Mouse (Mus musculus) limb, embryonic 14.5 days (tissue): ENCODE measurements at regions not wholly inside any gene's neighbourhood (a gene's known extent, or its start where the extent isn't known, plus 50 kb on each side); places are given as distances from the start of the nearest gene placed in this dataset.

ENCODE experiments used
- ATAC-seq: fragments of 200-750 bp; cut with Nextera tagmentation; 2 replicates; pipeline ENCODE4 v1.8.0; 2017; ENCODE audit warnings: low read depth, moderate number of reproducible peaks, moderate TSS enrichment; ENCODE audit not compliant: low FRiP score
- DNase-seq: peaks from one replicate; pipeline ENCODE4 v3.0.0-alpha.2; 2015; ENCODE audit warnings: low spot score
- H3K27ac ChIP-seq: fragments of 300-500 bp; sonication (generic); replicated peaks from 2 replicates; pipeline ENCODE4 v1.5.1; 2014; ENCODE audit warnings: low read depth, mild to moderate bottlenecking, low read length, moderate library complexity, mixed read lengths
- H3K27me3 ChIP-seq: fragments of 300-500 bp; sonication (generic); 2 replicates; pipeline ENCODE4 v1.6.1; 2014; ENCODE audit warnings: low read length, mixed read lengths; ENCODE audit not compliant: control insufficient read depth, insufficient read depth
- H3K36me3 ChIP-seq: fragments of 300-500 bp; sonication (generic); 2 replicates; pipeline ENCODE4 v1.6.1; 2014; ENCODE audit warnings: mild to moderate bottlenecking, low read length, moderate library complexity, mixed read lengths; ENCODE audit not compliant: control insufficient read depth, insufficient read depth
- H3K4me1 ChIP-seq: fragments of 300-500 bp; sonication (generic); 2 replicates; pipeline ENCODE4 v1.6.1; 2014; ENCODE audit warnings: antibody characterized with exemption, low read length, mixed read lengths; ENCODE audit not compliant: control insufficient read depth, insufficient read depth
- H3K4me2 ChIP-seq: fragments of 300-500 bp; sonication (generic); replicated peaks from 2 replicates; pipeline ENCODE4 v1.6.1; 2014; ENCODE audit warnings: low read depth, mild to moderate bottlenecking, low read length, moderate library complexity; ENCODE audit not compliant: severe bottlenecking
- H3K4me3 ChIP-seq: fragments of 300-500 bp; sonication (generic); replicated peaks from 2 replicates; pipeline ENCODE4 v1.5.1; 2014; ENCODE audit warnings: low read length
- H3K9ac ChIP-seq: fragments of 300-500 bp; sonication (generic); 2 replicates; pipeline ENCODE4 v1.6.1; 2014; ENCODE audit warnings: mild to moderate bottlenecking, low read depth, low read length, moderate library complexity; ENCODE audit not compliant: severe bottlenecking
- H3K9me3 ChIP-seq: fragments of 300-500 bp; sonication (generic); 2 replicates; pipeline ENCODE4 v1.6.1; 2016; ENCODE audit warnings: low read length; ENCODE audit not compliant: control insufficient read depth
- POLR2A ChIP-seq: fragments of 200-500 bp; IDR thresholded peaks from 2 replicates; pipeline ENCODE4 v1.8.0; 2012; ENCODE audit warnings: inconsistent platforms, mild to moderate bottlenecking, moderate library complexity, borderline replicate concordance; ENCODE audit not compliant: insufficient read depth, insufficient read length; ENCODE audit errors: extremely low read depth
- WGBS: fragments of 180-500 bp; shearing (Covaris S2); extraction: QIAGEN DNeasy Blood & Tissue Kit; methylation state at CpG from one replicate; pipeline ENCODE4 v1.1.7; 2014; 5-methylcytosine and 5-hydroxymethylcytosine counted together

DNA sequence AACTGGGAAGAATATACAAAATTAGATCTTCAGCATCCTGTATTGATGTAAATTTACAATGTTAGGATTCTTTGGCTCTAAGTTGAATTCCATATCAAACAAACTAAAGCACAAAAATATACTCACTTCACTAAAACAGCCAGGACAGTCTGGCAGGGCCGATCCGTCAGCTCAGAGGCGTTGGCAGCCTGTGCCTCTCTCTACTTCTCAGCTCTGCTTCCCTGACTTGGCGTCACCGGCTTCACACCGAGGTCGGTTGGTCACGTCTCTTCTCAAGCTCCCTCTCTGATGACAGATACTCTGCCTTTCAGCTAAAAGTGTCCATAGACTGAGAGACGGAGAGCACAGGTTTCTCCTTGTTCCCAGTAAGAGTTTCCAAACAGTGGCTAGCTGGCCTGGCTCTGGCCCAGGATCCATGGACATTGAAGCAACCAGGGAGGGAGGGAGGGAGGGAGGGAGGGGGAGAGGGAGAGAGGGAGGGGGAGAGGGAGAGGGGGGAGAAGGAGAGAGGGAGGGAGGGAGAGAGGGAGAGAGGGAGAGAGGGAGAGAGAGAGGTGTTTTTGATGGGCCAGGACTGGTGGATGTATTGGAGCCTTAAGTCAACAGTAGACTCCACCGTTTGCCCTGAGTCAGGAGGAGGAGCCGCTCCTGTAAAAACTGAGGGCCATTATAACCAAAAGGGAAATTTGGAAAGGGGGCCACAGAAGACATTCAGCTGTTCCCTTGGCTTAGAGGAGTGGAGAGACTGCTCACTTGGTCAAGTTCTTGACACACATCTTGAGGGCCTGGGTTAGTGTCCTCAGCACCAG is 92.8 kb downstream of the Gm11011 start:
- 61% methylated on average over 11 of the region's 11 CpGs for WGBS
- H3K4me2 ChIP-seq = no peak overlapping the region
- H3K27ac ChIP-seq = no peak overlapping the region
- H3K36me3 ChIP-seq = no peaks in the 10 kb centered on the region
- H3K27me3 ChIP-seq = no peaks in the 10 kb centered on the region
- H3K4me3 ChIP-seq = no peak overlapping the region
- DNase-seq (no peak), ATAC-seq (no peak)
- no peak for TF ChIP-seq POLR2A
- peaks cover 10% of the 10 kb centered on the region; the same call in 1 of the 2 replicates for H3K4me1 ChIP-seq
- H3K9me3 ChIP-seq = no peaks in the 10 kb centered on the region
- H3K9ac ChIP-seq = no peak overlapping the region

DNA sequence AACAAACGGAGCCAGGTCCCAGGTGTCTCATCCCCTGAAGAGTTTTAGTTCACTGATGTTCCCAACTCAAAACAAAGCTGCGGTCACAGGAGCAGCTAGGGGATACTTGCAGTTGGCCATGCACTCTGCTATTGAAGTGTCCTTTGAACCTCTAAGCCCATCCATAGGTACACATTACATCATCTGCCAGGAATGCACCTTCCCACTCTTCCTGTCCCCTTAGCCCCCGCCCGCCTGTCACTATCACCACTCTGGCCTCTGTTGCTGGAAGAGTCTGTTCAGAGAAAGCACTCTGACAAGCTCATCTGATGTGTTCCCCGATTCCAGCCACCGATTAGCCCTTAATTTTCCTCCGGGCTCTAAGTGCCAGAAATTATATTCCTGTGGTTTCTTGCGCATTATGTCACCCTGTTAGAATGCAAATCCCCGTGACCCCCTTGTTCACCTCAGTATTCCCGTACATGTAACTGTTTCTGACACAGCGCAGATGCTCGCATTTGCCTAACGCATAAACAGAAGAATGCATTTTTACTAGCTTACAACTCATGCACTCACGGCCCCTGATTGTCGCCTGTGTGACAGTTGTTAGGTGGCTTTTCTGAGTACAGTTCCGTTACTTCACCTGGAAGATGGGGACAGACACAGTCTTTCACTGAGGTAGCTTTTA is 93.8 kb downstream of the Gm11011 start:
- no peak for TF ChIP-seq POLR2A
- no peaks in the 10 kb centered on the region for H3K27me3 ChIP-seq
- no peak overlapping the region for H3K9ac ChIP-seq
- peak; percentile 32 for DNase-seq
- peaks cover 10% of the 10 kb centered on the region; the same call in 1 of the 2 replicates for H3K4me1 ChIP-seq
- no peak overlapping the region for H3K4me3 ChIP-seq
- no peaks in the 10 kb centered on the region for H3K9me3 ChIP-seq
- 0 out of 2 replicates have a peak, but pooled peaks have one; percentile 37 for ATAC-seq
- 41% methylated on average over 16 of the region's 16 CpGs for WGBS
- no peak overlapping the region for H3K27ac ChIP-seq
- no peaks in the 10 kb centered on the region for H3K36me3 ChIP-seq
- no peak overlapping the region for H3K4me2 ChIP-seq

DNA sequence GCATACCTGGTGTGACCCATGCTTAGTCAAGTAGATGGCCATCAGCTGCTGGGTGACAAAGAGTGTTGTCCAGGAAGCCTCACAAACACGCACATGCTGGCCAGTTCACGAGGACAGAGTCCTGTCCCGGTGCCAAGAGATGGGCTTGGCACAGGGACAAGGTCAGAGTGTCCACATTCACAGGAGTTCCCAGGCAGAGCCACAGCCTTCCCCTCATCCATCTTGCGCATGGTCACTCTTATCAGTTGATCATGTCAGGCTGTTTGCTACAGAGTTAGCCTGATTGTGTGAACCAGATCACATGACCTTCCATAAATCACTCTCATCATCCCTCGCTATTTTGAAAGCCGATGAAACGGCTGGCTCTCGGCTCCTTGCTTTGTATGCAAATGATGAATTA is 103.6 kb downstream of the Gm11011 start:
- Histone ChIP-seq H3K9me3 (no peaks in the 10 kb centered on the region), H3K27me3 (no peaks in the 10 kb centered on the region), H3K9ac (no peak overlapping the region), H3K27ac (no peak overlapping the region), H3K4me3 (no peak overlapping the region), H3K4me2 (no peak overlapping the region), H3K36me3 (no peaks in the 10 kb centered on the region), H3K4me1 (peaks cover 17% of the 10 kb centered on the region)
- ATAC-seq (no peak), DNase-seq (no peak)
- 62% methylated on average over 8 of the region's 8 CpGs for WGBS
- TF ChIP-seq POLR2A = no peak

DNA sequence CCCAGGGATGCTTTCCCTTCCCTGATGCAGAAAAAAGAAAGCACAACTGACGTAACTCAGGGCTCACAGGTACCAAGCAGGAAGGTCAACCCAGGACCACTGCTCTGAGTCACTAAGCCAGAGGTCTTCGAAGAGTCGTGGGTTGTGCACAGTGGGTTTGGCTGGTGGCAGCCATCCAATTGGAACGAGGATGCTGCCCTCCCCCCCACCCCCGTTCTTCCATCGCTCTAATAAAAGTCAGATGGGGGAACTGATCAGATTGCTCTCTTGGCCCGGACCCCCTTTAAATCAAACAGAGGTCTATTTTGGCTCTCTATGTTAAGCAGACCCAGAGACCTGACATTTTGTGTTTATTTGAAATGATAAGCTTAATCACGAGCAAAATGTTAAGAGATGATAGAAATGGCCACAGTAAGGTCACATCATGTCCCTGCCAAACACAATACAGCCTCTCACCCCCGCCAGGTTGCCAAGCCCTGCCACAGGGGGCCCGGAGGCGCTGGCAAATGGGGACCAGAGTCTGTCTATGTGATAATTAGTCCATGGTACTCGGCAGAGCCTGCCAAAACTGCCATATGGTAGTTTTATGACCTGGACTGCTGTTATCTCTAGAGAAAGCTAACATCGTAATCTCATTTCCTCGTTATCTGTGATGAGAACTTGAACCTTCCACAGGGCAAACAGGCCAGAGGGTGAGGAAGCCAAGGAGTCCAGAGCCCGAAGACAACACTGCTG is 105.6 kb downstream of the Gm11011 start:
- no peak overlapping the region for H3K9ac ChIP-seq
- no peak for DNase-seq
- no peak overlapping the region for H3K4me2 ChIP-seq
- peaks cover 17% of the 10 kb centered on the region for H3K4me1 ChIP-seq
- H3K9me3 ChIP-seq = no peaks in the 10 kb centered on the region
- 19% methylated on average over 15 of the region's 15 CpGs for WGBS
- no peak for TF ChIP-seq POLR2A
- no peak for ATAC-seq
- H3K4me3 ChIP-seq = no peak overlapping the region
- no peak overlapping the region for H3K27ac ChIP-seq
- no peaks in the 10 kb centered on the region for H3K36me3 ChIP-seq
- no peaks in the 10 kb centered on the region for H3K27me3 ChIP-seq

DNA sequence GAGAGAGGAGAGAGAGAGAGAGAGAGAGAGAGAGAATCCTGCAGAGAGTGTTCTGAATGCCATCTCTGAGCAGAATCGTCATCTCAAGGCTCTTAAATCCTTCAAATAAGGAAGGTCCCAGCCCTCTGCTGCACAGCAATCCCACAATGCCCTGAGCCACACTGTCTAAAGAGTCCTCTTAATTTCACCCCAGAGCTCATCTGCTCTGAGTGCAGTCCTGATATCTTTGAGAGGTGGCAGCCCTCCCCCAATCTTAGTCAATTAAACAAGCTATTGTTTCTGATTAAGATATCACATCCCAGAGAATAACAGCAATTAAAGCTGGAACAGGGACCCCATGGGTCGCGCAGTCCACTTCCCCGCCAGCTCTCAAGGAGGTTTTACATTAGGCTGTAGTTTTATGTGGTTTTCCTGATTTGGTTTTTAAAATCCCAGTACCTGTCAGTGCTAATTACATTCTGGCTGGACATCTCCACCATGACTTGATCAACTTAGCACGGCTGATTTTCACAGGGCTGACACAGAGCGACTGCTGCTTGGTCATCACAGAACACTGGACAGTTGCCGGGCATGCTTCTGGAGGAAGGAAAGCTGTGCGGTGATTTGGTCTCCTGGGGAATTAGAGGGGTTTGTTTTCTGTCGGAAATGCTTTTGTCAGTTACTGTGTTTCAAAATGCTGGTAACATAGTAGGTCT is 113.0 kb downstream of the Gm11011 start:
- no peak for TF ChIP-seq POLR2A
- Histone ChIP-seq H3K9me3 (no peaks in the 10 kb centered on the region), H3K4me2 (no peak overlapping the region), H3K4me3 (no peak overlapping the region), H3K36me3 (no peaks in the 10 kb centered on the region), H3K27ac (no peak overlapping the region), H3K9ac (no peak overlapping the region), H3K27me3 (no peaks in the 10 kb centered on the region), H3K4me1 (no peaks in the 10 kb centered on the region)
- 36% methylated on average over 9 of the region's 9 CpGs for WGBS
- ATAC-seq = no peak
- no peak for DNase-seq
